Mouse (Mus musculus) MN1 (cell line): ENCODE data around the gene Xxylt1.

Experiments used
- DNase-seq: peaks from one replicate; pipeline ENCODE4 v3.0.0-alpha.2; 2016; ENCODE audit warnings: low spot score

Xxylt1 gene

DNA sequence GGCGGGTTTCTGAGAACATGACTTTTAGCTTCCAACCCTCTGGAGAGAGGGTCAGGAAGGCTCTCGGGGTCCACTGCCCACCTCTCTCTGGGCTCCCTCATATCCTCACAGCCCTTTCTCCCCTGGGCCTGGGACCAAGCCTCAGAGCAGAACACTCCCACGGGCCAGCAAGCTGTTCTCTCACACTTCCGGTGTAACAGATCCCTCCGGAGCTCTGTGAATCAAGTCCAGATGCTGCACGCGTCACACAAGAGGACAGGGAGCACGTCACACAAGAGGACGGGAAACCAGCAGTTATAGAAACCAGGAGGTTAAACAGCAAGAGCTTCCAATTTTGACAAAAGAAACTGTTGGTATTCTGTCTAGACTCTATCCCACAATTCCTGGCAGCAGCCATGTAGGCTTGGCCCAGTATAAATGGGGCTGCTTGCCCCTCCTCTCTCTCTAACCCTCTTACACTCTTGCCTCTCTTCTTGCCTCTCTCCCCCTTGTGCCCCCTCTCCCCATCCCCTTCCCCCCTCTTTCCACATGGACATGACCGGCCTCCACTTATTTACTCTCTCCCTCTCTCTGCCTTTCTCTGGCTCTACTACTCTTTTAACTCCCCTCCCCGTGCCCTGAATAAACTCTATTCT is 19.9 kb downstream of the Xxylt1 start:
- no peak for DNase-seq

DNA sequence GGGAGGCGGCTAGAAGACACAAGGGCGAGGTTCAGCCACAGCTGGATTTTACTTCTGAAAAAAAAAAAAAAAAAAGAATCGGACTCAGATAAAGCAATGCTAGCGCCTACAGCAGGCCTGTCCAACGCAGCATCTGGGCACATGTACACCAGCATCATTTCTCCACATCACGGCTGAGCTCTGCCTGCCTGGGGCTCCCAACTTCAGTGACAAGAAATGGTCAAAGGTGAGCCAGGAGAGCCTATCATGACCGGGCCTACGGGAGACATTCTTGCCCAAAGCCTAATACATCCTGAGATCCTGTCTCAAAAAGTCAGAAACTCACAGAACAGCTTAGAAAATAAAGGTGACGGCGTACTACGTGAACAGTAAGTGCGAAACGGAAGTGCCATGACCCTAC is 20.5 kb downstream of the Xxylt1 start:
- no peak for DNase-seq

DNA sequence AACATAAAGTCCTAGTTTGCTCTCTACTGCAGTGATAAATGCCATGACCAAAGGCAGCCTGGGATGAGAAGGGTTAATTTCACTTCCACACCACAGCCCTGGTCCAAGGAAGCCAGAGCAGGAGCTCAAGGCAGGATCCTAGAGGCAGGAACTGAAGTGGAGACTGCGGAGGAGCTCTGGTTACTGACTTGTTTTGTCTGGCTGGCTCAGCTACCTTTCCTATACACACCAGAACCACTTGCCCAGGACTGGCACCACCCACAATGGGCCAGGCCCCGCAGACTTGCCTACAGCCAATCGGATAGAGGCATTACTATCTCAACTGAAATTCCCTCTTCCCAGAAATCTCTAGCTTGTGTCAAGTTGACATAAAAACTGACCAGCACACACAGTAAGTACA is 21.0 kb downstream of the Xxylt1 start:
- DNase-seq: no peak

DNA sequence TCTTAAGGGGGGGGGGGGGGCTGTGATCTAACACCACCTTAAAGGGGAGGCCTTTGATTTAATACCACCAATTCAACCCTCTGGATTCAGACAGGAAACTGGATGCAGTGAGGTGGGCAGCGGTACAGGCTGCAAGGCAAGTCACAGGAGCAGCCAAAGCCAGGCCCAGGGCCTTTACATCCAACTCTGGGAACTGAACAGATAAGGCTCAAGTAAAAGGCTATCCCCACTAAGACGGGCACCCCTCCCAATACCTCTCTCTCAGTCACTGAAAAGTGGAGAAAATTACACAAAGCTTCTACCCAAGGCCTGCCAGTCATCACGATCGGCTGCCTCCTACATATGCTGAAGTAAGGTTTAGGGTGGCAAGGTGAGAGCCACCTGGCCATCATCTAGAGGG is 21.5 kb downstream of the Xxylt1 start:
- no peak for DNase-seq

DNA sequence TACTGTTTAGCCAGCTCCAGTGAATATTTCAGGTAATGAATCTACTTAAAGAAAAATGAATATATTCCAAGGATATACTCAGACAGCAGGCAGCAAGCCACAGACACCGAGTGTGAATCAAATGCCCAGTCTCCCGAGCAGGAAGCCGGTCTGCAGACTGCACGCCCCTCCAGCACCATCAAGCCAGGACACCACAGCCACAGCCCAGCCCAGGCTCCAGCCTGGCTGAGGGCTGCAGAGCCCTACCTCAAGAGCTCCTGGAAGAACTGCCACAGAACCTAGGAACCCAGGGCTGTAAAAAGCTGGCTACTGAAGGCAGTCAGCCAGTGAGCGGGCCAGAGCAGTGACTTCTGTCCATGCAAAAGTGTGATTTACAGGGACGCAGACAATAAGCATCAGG is 28.4 kb downstream of the Xxylt1 start:
- DNase-seq: no peak

DNA sequence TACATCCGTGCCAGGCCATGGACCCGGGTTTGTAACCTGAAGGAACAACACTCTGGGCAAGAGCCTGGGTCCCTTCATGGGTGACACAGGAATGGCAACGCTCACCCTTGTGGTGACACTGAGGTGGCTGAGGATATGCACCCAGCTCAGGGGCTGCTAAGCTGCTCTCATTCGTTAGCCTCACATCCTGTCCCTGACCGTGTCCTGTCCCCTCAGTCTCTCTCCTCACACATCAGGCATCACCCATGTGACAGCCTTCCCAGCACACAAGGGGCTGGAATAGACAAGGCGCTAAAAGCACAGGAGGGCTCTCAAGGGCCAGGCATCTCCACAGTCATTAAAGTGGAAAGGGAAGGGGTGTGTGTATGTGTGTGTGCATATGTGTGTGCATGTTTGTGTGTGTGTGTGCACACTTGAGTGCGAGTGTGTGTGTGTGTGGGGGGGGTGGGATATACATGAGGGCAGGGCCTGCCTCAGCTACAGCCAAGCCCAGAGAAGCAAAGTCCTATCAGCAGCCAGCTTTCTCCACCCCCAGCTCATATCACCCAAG is 29.0 kb downstream of the Xxylt1 start:
- DNase-seq: no peak

DNA sequence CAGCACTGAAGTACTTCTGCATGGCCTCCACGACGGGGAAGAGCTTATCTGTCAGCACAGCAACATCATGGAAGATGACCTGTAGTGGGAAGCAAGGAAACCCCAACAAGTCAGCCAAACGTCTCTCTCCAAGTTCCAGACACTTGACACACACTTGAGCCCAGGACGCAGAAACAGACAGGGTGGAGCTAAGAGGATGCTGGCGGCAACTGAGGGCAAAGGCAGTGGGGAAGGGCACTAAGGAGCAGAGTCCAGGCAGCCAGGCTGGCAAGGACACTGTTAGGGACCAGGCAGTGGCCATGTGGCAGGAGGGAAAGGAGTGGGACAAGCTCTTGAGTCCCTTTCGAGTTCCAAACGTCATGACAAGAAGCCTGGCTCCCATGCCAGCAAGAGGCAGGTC is 30.5 kb downstream of the Xxylt1 start:
- DNase-seq: no peak

DNA sequence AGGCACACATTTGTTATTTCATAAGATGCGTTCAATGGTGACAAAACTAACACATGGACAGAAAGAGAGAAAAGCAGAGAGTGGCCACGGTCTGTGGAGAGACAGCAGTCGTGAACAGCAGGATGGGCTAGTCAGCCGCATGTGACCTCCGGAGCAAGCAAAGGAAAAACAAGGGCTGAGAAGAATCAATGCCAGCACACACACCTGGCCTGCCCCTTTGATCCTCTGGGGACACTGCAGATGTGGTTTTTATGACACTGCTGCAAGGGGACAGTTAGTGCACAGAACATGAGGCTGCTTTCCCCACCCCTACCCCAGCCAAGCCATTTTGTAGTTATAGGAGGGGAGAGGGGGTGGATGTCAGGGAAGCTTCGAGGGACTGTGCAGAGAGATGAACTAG is 33.0 kb downstream of the Xxylt1 start:
- no peak for DNase-seq

DNA sequence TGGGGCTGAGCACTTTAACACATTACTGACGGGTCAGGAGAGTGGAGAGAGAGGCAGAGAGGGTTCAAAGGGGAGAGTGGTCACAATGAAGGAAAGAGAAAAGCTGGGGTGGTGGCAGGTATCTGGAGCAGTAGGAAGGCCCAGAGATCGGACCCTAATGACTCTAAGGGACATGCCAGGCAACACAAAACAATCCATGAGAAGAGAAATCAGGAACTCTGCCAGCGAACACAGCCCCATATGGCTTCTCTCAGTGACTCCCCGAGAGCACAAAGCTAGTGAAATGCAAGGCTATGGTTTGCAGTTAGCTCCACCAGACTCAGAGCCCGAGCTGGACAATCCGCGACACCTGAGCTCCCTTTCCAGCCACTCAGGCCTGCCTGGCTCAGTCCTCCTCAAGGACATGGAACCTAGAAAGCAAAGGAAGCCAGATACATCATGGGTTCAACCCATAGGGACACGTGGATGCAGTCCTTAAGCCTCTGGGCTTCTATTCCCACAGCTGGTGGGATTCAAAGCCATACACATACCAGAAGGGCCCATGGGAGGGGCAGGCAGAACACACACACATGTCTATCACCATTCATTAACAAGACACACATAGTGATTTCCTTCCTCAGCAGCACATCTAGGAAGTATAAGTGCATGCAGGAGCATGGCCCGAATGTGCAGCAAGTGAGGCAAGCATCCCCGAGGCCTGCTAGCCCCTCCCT is 33.9 kb downstream of the Xxylt1 start:
- no peak for DNase-seq

DNA sequence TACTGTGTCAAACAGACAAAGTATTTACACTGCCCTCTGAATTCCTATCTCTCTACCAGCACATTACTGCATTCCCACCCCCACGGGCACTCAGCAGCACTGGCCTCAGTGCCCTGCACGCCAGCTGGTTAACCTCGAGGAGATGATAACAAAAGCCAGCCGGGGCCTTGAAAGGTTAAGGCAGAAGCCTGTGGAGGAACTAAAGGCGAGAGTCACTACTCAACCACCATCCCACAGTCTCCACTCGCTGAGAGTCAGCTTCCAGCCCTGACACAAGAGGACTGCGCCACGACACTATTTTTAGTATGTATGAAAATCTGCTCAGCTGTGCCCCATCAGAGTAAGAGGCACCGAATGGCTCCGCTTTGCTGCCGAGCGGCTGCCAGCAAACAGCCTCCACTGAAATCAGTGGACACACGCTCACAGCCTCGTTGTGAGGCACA is 35.0 kb downstream of the Xxylt1 start:
- no peak for DNase-seq

DNA sequence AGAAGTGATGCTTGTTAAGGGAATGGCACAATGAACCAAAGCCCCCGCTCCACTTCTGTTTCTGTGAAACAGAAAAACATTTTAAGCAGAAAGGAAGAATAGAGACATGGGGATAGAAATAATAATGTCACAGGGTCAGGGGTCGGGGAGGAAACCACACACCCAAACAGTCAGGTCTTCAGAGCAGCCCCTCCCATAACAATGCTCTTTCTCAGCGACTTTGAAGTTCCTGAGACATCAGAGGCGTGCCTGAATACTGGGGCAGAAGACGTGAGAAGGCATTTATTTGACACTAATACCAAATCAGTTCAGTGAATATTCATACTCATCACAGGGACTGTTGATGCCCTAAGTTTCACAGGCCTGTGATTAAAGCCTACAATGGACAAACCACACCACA is 36.0 kb downstream of the Xxylt1 start:
- DNase-seq: no peak

DNA sequence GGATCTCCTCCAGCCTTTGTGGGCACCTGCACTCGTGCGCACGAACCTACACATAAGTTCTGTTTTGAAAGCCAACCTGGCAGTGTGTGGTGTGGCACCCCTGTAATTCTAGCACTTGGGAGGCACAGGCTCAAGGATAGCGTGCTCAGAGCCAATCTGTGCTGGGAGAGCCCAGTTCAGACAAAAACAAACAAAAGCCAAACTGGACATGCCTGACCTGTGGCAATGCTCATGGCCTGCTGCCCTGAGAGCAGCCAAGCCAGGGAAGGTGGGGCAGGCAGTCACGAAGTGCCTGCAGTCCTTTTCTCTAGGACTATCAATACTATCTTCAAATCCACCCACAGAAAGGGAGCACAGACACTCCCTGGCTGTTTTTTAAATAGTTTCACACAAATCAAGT is 38.1 kb downstream of the Xxylt1 start:
- DNase-seq: no peak

DNA sequence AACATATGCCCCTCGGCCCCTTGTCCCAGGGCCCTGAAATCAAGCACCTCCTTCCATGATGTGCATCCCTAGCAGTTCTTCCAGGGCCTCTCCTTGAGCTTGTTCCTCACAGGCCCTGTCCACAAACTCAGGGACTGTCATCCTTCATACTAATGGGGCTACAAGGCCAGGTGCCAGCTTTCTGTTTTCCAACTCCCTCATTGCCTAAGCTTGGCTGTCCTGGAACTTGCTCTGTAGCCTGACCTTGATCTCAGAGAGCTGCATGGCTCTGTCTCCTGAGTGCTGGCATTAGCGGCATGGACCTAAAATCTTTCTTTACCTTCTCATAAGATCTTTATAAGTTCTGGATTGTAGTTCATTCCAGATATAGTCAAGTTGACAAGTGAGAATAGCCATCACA is 39.7 kb downstream of the Xxylt1 start:
- DNase-seq: no peak

DNA sequence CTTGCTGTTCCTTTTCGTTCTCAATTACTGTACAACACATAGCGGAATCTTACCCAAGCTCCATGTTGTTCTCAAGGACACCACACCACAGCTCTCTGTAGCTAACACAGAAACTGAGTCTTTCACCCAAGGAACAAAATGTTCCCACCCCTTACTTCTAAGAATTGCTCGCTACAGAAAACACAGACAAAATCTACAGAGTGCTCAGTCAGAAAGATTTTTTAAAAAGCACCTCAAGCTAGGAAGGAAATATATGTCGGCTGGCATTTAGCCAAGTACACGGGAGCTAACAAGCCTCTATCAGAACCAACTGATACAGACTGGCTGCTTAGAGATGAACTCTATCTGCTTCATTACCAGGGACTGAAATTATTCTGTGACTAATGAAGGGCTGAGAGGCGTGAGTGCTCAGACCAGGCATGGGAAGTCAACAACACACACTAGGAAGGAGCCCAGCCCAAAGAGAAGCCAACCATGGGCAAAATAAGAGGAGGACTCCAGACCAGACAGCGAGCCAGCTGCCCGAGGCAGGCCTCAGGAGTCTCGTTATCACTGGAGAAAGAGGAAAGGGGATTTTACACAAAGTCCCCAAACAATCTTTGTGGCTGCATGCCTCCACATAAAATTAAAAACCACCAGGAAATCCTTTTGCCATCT is 41.3 kb downstream of the Xxylt1 start:
- no peak for DNase-seq

DNA sequence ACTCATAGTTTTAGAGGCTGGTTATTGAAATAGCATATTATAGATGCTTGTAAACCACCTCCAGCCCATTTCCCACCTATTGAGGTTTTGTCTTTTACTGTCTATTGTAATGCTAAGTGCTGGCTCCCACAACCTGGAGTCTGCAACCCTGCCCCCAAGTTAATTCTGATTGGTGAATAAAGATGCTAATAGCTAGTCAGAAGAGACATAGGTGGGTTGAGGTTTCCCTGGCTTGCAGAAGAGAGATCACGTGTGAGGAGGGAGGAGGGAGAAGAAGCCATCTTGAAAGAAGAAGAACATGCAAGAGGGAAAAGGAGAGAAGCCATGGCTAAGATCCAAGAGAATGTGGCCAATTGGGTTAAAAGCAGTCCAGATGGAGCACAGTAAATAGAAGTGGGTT is 43.8 kb downstream of the Xxylt1 start:
- DNase-seq: no peak

DNA sequence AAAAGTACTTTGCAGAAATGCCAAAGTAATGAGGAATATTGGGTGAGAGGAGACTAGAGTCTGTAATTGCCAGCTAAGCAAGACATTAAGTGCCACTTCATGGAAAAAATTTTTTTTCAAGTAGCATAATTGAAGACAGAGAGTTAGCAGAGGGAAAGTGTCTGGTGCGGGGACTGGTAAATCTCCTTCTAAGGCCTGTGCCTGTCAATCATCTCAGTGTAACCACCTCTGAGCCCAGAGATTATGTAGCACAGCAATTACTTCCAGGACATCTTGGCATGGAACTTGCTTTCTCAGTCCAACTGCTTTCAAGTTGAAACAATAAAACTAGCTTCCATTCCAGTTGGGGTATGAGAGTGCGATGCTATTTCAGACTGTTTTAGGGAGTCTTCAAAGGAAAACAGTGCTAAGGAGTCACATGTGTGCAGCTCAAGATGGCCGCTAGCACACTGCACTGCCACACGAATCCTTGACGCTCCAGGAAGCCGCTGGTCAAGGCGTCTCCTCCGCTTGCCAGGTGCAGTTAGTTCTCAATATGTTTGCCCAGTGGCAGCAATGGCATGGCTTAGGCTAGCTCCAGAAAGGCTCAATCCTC is 45.5 kb downstream of the Xxylt1 start:
- DNase-seq: no peak

DNA sequence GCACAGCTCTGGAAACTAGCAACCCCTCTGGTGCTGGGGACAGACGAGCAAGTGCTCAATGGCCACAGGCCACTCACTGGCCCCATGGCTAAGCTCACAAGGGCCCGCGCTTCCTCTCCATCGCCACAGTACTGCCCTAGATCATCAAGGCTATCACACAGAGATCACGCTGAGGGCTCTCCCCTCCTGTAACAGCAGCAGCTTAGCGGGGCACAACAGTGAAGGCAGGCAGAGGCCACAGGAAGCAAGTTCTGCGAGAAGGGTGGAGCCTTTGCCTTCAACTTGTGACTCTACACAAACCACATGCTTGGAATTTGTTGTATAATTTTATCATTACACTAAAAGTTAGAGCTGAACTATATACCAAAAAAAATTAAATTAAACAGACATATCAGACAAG is 46.0 kb downstream of the Xxylt1 start:
- no peak for DNase-seq

DNA sequence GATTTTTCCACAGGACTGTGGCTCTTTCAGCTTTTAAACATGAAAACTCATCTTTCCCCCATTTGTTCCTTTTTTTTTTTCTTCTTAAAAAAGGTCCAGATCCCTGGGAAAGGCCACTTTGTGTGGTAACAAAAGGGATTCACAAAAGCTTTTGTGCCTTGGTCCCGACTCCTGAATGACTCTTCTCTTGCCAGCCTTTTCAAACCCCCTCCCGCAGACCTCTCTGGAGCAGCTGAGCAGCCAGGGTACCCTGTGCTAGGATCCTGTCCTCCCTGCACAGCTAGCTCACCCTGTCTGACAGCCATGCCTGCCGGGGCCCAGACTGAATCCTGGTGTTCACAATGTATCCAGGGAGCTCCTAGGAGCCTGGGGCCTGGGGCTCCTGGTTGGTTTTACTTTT is 47.2 kb downstream of the Xxylt1 start:
- no peak for DNase-seq

DNA sequence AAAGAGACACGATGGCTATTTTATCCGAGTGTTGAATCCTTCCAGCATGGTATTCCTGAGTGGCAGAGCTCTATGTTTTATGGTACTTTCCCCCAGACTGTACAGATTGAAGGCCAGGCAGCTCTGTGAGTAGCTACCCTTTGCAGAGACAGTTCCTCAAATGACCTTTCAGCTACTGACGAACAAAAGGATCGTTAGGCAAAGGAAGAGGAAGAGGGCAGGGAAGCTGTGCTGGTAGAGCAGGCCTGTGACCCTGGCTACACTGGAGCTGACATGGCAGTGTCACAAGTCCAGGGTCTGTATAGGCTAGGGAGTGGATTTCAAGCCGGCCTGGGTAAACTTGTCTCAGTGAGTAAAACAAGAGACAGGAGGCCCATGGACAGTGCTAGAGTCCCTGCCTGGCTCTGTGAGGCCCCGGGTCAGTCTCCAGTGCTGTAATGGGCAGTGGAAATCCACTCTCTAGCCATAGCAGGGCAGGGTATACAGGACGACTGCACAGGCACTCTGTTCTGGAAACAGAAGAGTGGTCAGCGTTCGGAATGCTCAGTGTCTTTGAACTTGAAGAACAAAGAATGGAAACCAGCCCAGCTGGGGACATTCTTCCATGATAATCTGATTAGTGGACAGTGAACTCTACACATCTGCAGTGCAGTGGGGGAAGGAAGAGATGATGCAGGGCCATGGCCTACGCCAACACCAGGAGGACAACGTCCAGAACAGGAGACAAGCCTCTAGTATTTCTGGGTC is 51.3 kb downstream of the Xxylt1 start:
- peak; percentile 8 for DNase-seq

DNA sequence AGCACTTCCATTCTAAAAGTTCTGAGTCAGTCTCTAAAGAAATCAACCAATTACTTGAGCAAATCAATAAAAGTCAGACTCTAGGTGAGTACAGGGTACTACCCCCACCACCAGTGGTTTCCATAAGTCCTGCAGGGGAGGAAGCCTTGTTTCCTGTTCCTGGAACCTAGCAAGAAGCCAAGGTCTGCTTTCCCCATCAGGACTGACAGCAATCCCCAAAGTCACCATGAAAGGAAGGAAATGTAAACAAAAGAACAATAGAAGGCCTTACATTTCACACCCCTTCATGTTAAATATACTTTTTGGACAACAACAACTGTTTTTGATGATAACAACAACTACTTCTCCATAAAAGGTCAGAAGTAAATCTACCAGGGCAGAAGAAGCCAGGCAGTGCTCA is 53.6 kb downstream of the Xxylt1 start:
- DNase-seq: no peak

DNA sequence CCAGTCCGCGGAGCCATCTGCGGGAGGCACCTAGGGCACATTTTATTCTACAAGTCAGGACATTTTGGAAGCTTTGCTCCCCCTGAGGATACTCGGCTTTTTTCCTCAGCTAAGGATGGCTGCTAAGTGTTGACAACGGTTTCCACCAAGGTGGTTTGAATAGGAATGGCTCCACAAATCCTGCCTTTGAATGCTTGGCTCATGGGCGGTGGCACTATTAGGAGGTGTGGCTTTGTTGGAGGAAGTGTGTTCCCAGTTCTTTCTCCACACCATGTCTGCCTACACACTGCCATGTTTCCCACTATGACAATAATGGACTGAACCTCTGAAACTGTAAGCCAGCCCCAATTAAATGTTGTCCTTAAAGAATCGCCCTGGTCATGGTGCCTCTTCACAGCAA is 55.7 kb downstream of the Xxylt1 start:
- DNase-seq: no peak

DNA sequence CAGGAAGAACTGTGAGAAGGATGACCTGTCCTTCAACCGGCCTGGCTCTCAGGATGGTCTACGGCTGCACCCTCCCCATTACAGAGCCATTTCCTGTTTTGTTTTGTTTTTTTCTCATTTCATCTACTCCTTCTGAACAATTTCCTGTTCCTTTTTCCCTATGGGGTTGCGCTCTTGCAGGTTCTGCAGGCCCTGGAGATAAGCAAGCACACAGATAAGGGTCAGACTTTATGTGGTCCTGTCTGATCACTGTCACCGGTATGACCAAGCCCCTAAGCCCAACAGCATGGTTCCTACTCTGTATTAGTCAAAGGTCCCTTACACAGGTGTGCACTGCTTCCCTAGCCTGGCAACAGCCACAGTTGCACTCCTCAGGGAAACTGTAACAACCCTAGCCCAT is 56.2 kb downstream of the Xxylt1 start:
- DNase-seq: no peak
